Mouse (Mus musculus): ENCODE results near the gene Egfem1. TPM values are rescaled to one million over a fixed set of nuclear protein-coding genes. Genes with fewer than 3 reads are reported as not detected.

Gene Egfem1
- polyA plus RNA-seq, 1 experiment, result not detected

DNA sequence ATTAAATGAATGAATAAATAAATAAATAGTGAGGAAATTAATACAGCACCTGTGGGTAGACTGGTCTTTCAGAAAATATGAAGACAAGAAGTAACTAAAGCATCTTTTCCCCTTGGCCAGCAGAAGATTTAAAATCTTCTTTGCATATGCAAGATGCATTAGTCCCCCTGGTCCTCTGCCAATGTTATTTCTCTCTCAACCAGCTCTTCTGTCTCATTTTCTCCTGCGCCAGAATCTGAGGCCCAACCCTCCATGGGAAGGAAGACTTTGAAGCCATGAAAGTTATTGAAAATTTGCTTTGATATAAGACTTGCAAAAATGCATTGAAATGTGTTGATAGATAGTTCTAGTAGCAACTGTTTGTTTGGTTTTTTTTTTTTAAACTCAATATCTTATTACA lies 625.6 kb downstream of the Egfem1 start:
- no peak for TF ChIP-seq MYOG (IDR thresholded peaks at IDR 0.05; ENCODE audit: control insufficient read depth in 1 of 3, insufficient read depth in 1 of 3, insufficient read length in 2 of 3, low read depth in 2 of 3)
- no peak for TF ChIP-seq MYOD1 (IDR thresholded peaks at IDR 0.05; ENCODE audit: control insufficient read depth in 1 of 3, insufficient read length in 2 of 3, low read depth in 2 of 3)
- no peak for TF ChIP-seq CEBPB (IDR thresholded peaks at IDR 0.05; ENCODE audit: insufficient read depth, poor library complexity, severe bottlenecking)
- no peak for TF ChIP-seq POLR2A (IDR thresholded peaks at IDR 0.05; ENCODE audit: insufficient read length, low read depth)
- no peak for TF ChIP-seq USF1 (IDR thresholded peaks at IDR 0.05; ENCODE audit: low read depth)
- no peak for TF ChIP-seq TCF3 (IDR thresholded peaks at IDR 0.05; ENCODE audit: insufficient read length, low read depth)
- TF ChIP-seq MAX (IDR thresholded peaks at IDR 0.05; ENCODE audit: low read depth), result no peak
- no peak for TF ChIP-seq POLR2AphosphoS2 (IDR thresholded peaks at IDR 0.05; ENCODE audit: insufficient read length, low read depth)
- TF ChIP-seq TCF12 (IDR thresholded peaks at IDR 0.05; ENCODE audit: insufficient read depth, poor library complexity, severe bottlenecking), result no peak
- TF ChIP-seq E2F4 (IDR thresholded peaks at IDR 0.05; ENCODE audit: insufficient read depth), result no peak
- TF ChIP-seq REST (IDR thresholded peaks at IDR 0.05; ENCODE audit: insufficient read depth, insufficient read length), result no peak
- TF ChIP-seq SRF (IDR thresholded peaks at IDR 0.05; ENCODE audit: control insufficient read depth, insufficient read length, low read depth), result no peak
- H3K4me2 ChIP-seq (ENCODE audit: low read depth), result no peak overlapping the region
- H3K36me3 ChIP-seq (ENCODE audit: control insufficient read depth, insufficient read depth), result no peaks in the 10 kb centered on the region
- no peaks in the 10 kb centered on the region for H3K27me3 ChIP-seq (ENCODE audit: control insufficient read depth, insufficient read depth, insufficient read length)
- H3K79me2 ChIP-seq (ENCODE audit: control insufficient read depth, insufficient read depth), result no peaks in the 10 kb centered on the region
- H3K4me3 ChIP-seq, result no peak overlapping the region
- H3ac ChIP-seq (ENCODE audit: control insufficient read depth, insufficient read length), result no peak overlapping the region

DNA sequence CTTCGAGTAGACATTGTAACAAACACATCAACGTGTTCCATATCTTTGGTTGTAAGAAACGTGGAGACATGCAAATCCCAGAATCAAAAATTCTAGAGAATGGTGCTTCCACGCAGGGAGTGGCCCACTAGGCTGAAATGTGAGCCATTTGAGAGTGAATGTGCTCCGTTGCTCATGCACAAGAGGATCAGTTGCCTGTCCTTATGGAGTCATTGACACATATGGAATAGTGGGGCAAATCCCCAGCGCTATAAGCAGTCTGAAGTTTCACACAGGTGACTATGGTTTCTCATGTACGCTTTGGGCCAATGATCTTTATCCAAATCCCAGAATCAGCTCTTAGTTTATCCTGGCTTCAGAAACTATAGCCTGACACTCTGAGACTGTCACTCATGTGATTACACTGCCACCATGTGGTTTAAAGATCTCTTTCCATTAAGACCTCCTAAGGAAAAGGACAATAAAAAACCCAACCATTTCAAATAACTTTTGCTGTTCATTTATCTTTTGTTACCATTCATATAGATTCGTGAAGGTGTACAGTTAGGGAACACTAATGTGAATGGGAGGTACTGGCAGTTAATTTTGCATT lies 644.6 kb downstream of the Egfem1 start:
- Histone ChIP-seq H3K27me3 (ENCODE audit: control insufficient read depth, insufficient read depth, insufficient read length) (no peaks in the 10 kb centered on the region), H3K4me2 (ENCODE audit: low read depth) (no peak overlapping the region), H3K79me2 (ENCODE audit: control insufficient read depth, insufficient read depth) (no peaks in the 10 kb centered on the region), H3ac (ENCODE audit: control insufficient read depth, insufficient read length) (no peak overlapping the region), H3K4me3 (no peak overlapping the region), H3K36me3 (ENCODE audit: control insufficient read depth, insufficient read depth) (no peaks in the 10 kb centered on the region)
- TF ChIP-seq MYOD1 (IDR thresholded peaks at IDR 0.05; ENCODE audit: control insufficient read depth in 1 of 3, insufficient read length in 2 of 3, low read depth in 2 of 3) (no peak), E2F4 (IDR thresholded peaks at IDR 0.05; ENCODE audit: insufficient read depth) (no peak), POLR2A (IDR thresholded peaks at IDR 0.05; ENCODE audit: insufficient read length, low read depth) (no peak), TCF12 (IDR thresholded peaks at IDR 0.05; ENCODE audit: insufficient read depth, poor library complexity, severe bottlenecking) (no peak), TCF3 (IDR thresholded peaks at IDR 0.05; ENCODE audit: insufficient read length, low read depth) (no peak), MAX (IDR thresholded peaks at IDR 0.05; ENCODE audit: low read depth) (no peak), REST (IDR thresholded peaks at IDR 0.05; ENCODE audit: insufficient read depth, insufficient read length) (no peak), CEBPB (IDR thresholded peaks at IDR 0.05; ENCODE audit: insufficient read depth, poor library complexity, severe bottlenecking) (no peak), USF1 (IDR thresholded peaks at IDR 0.05; ENCODE audit: low read depth) (no peak), SRF (IDR thresholded peaks at IDR 0.05; ENCODE audit: control insufficient read depth, insufficient read length, low read depth) (no peak), POLR2AphosphoS2 (IDR thresholded peaks at IDR 0.05; ENCODE audit: insufficient read length, low read depth) (no peak), MYOG (IDR thresholded peaks at IDR 0.05; ENCODE audit: control insufficient read depth in 1 of 3, insufficient read depth in 1 of 3, insufficient read length in 2 of 3, low read depth in 2 of 3) (no peak)

GRCm38 (mm10) chr3:29730062-29730760 lies 648.4 kb downstream of the Egfem1 start:
- Histone ChIP-seq H3ac (ENCODE audit: control insufficient read depth, insufficient read length) (no peak overlapping the region), H3K27me3 (ENCODE audit: control insufficient read depth, insufficient read depth, insufficient read length) (peaks cover 8% of the 10 kb centered on the region), H3K4me3 (no peak overlapping the region), H3K4me2 (ENCODE audit: low read depth) (no peak overlapping the region), H3K79me2 (ENCODE audit: control insufficient read depth, insufficient read depth) (no peaks in the 10 kb centered on the region), H3K36me3 (ENCODE audit: control insufficient read depth, insufficient read depth) (no peaks in the 10 kb centered on the region)
- TF ChIP-seq POLR2A (IDR thresholded peaks at IDR 0.05; ENCODE audit: insufficient read length, low read depth) (no peak), MAX (IDR thresholded peaks at IDR 0.05; ENCODE audit: low read depth) (no peak), TCF3 (IDR thresholded peaks at IDR 0.05; ENCODE audit: insufficient read length, low read depth) (no peak), POLR2AphosphoS2 (IDR thresholded peaks at IDR 0.05; ENCODE audit: insufficient read length, low read depth) (no peak), E2F4 (IDR thresholded peaks at IDR 0.05; ENCODE audit: insufficient read depth) (no peak), MYOG (IDR thresholded peaks at IDR 0.05; ENCODE audit: control insufficient read depth in 1 of 3, insufficient read depth in 1 of 3, insufficient read length in 2 of 3, low read depth in 2 of 3) (no peak), REST (IDR thresholded peaks at IDR 0.05; ENCODE audit: insufficient read depth, insufficient read length) (no peak), USF1 (IDR thresholded peaks at IDR 0.05; ENCODE audit: low read depth) (no peak), SRF (IDR thresholded peaks at IDR 0.05; ENCODE audit: control insufficient read depth, insufficient read length, low read depth) (no peak), MYOD1 (IDR thresholded peaks at IDR 0.05; ENCODE audit: control insufficient read depth in 1 of 3, insufficient read length in 2 of 3, low read depth in 2 of 3) (no peak), CEBPB (IDR thresholded peaks at IDR 0.05; ENCODE audit: insufficient read depth, poor library complexity, severe bottlenecking) (no peak)

GRCm38 (mm10) chr3:29731509-29731908 lies 649.7 kb downstream of the Egfem1 start:
- H3K27me3 ChIP-seq (ENCODE audit: control insufficient read depth, insufficient read depth, insufficient read length), result peaks cover 8% of the 10 kb centered on the region
- no peaks in the 10 kb centered on the region for H3K36me3 ChIP-seq (ENCODE audit: control insufficient read depth, insufficient read depth)
- H3K4me2 ChIP-seq (ENCODE audit: low read depth), result no peak overlapping the region
- no peak for TF ChIP-seq MYOG (IDR thresholded peaks at IDR 0.05; ENCODE audit: control insufficient read depth in 1 of 3, insufficient read depth in 1 of 3, insufficient read length in 2 of 3, low read depth in 2 of 3)
- no peak for TF ChIP-seq TCF3 (IDR thresholded peaks at IDR 0.05; ENCODE audit: insufficient read length, low read depth)
- TF ChIP-seq POLR2A (IDR thresholded peaks at IDR 0.05; ENCODE audit: insufficient read length, low read depth), result no peak
- no peak for TF ChIP-seq POLR2AphosphoS2 (IDR thresholded peaks at IDR 0.05; ENCODE audit: insufficient read length, low read depth)
- no peak for TF ChIP-seq E2F4 (IDR thresholded peaks at IDR 0.05; ENCODE audit: insufficient read depth)
- TF ChIP-seq MAX (IDR thresholded peaks at IDR 0.05; ENCODE audit: low read depth), result no peak
- no peak for TF ChIP-seq TCF12 (IDR thresholded peaks at IDR 0.05; ENCODE audit: insufficient read depth, poor library complexity, severe bottlenecking)
- TF ChIP-seq SRF (IDR thresholded peaks at IDR 0.05; ENCODE audit: control insufficient read depth, insufficient read length, low read depth), result no peak
- no peak for TF ChIP-seq REST (IDR thresholded peaks at IDR 0.05; ENCODE audit: insufficient read depth, insufficient read length)
- no peak for TF ChIP-seq CEBPB (IDR thresholded peaks at IDR 0.05; ENCODE audit: insufficient read depth, poor library complexity, severe bottlenecking)
- TF ChIP-seq USF1 (IDR thresholded peaks at IDR 0.05; ENCODE audit: low read depth), result no peak
- no peak for TF ChIP-seq MYOD1 (IDR thresholded peaks at IDR 0.05; ENCODE audit: control insufficient read depth in 1 of 3, insufficient read length in 2 of 3, low read depth in 2 of 3)
- H3K4me3 ChIP-seq, result no peak overlapping the region
- no peaks in the 10 kb centered on the region for H3K79me2 ChIP-seq (ENCODE audit: control insufficient read depth, insufficient read depth)
- no peak overlapping the region for H3ac ChIP-seq (ENCODE audit: control insufficient read depth, insufficient read length)
